Mouse (Mus musculus) forebrain, embryonic 14.5 days (tissue): Measurements from ENCODE around the gene Npw. TPM values are rescaled to one million over a fixed set of nuclear protein-coding genes. Genes with fewer than 3 reads are reported as not detected.

ENCODE experiments used
- ATAC-seq: fragments of 200-750 bp; cut with Nextera tagmentation; 2 replicates; pipeline ENCODE4 v1.8.0; 2017; ENCODE audit warnings: mild to moderate bottlenecking, moderate library complexity
- DNase-seq: peaks from one replicate; pipeline ENCODE4 v3.0.0-alpha.2; 2015; ENCODE audit warnings: low spot score
- H3K27ac ChIP-seq: fragments of 300-500 bp; sonication (generic); 2 replicates; pipeline ENCODE4 v1.5.1; 2014; ENCODE audit warnings: low read depth, mild to moderate bottlenecking, control low read depth, low read length, moderate library complexity
- H3K27me3 ChIP-seq: fragments of 300-500 bp; sonication (generic); replicated peaks from 2 replicates; pipeline ENCODE4 v1.6.1; 2014; ENCODE audit warnings: low read length, control low read depth, mixed read lengths; ENCODE audit not compliant: control insufficient read depth, insufficient read depth
- H3K36me3 ChIP-seq: fragments of 300-500 bp; sonication (generic); 2 replicates; pipeline ENCODE4 v1.6.1; 2014; ENCODE audit warnings: low read length, control low read depth; ENCODE audit not compliant: control insufficient read depth, insufficient read depth
- H3K4me1 ChIP-seq: fragments of 300-500 bp; sonication (generic); 2 replicates; pipeline ENCODE4 v1.6.1; 2014; ENCODE audit warnings: antibody characterized with exemption, low read length, control low read depth; ENCODE audit not compliant: control insufficient read depth, insufficient read depth
- H3K4me2 ChIP-seq: fragments of 300-500 bp; sonication (generic); 2 replicates; pipeline ENCODE4 v1.6.1; 2014; ENCODE audit warnings: mild to moderate bottlenecking, control low read depth, low read length
- H3K4me3 ChIP-seq: fragments of 300-500 bp; sonication (generic); 2 replicates; pipeline ENCODE4 v1.5.1; 2014; ENCODE audit warnings: low read depth, low read length, control low read depth
- H3K9ac ChIP-seq: fragments of 300-500 bp; sonication (generic); 2 replicates; pipeline ENCODE4 v1.6.1; 2014; ENCODE audit warnings: mild to moderate bottlenecking, low read length, control low read depth, moderate library complexity
- H3K9me3 ChIP-seq: fragments of 300-500 bp; sonication (generic); replicated peaks from 2 replicates; pipeline ENCODE4 v1.6.1; 2016; ENCODE audit warnings: low read length, control low read depth, mixed read lengths; ENCODE audit not compliant: control insufficient read depth
- WGBS: fragments of 180-500 bp; shearing (Covaris S2); extraction: QIAGEN DNeasy Blood & Tissue Kit; methylation state at CpG from one replicate; pipeline ENCODE4 v1.1.7; 2014; 5-methylcytosine and 5-hydroxymethylcytosine counted together
- polyA plus RNA-seq: library from polyadenylated mRNA; unstranded; fragments of >200 nt; fragmentation: Nextera tagmentation; extraction: Ambion mirVana; gene quantifications from 2 replicates; pipeline ENCODE4 v1.2.1, GENCODE M21; 2014

The Npw gene
- polyA plus RNA-seq, 1 experiment from 2014 or later = not detected

DNA sequence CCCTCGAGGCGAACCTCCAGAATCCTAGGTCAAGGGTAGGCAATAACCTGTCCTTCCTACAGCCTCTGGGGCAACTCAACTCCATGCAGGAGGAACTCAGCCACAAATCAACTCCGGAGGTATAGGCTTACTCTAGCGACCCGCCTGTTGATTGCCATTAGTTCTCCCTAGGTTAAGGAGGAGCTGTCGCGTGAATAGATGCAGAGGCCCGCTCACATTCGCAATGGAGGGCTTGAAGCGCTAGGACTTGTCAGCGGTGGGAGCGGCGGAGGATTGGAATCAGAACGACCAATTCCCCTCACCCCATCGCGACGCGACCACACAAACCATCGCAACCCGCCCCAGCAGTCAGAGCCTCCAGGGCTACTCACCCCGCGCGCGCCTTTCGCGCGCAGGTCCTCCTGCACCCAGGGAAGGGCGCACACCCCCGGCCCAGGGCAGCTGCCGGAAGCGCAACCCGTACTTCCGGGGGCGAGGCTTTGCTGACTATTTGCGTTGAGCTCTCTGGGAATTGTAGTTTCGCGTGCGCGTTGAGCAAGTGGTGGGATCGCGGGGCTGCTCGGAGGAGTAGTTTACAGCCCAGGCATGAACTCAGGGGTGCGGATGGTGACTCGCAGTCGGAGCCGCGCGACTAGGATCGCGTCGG is 26.0 kb downstream of the Npw start, which contains the start of the genes Tsc2 and Nthl1:
Gene Tsc2 (minus strand): TSS at position 464 of the 646 bp plus-strand sequence.
Gene Nthl1 (plus strand): TSS at position 514 of the 646 bp plus-strand sequence.
- Histone ChIP-seq H3K36me3 (peaks cover 32% of the 10 kb centered on the region), H3K27ac (peak within 1 kb of the TSS; percentile 75; the same call in 1 of the 2 replicates), H3K27me3 (no peaks in the 10 kb centered on the region), H3K4me3 (peak within 1 kb of the TSS; percentile 69), H3K9me3 (no peaks in the 10 kb centered on the region), H3K9ac (peak within 1 kb of the TSS; percentile 76), H3K4me1 (peaks cover 11% of the 10 kb centered on the region; the same call in 1 of the 2 replicates), H3K4me2 (peak within 1 kb of the TSS; percentile 82)
- ATAC-seq (peak; percentile 92), DNase-seq (peak; percentile 95)
- WGBS = 2% methylated on average over 51 of the region's 51 CpGs

DNA sequence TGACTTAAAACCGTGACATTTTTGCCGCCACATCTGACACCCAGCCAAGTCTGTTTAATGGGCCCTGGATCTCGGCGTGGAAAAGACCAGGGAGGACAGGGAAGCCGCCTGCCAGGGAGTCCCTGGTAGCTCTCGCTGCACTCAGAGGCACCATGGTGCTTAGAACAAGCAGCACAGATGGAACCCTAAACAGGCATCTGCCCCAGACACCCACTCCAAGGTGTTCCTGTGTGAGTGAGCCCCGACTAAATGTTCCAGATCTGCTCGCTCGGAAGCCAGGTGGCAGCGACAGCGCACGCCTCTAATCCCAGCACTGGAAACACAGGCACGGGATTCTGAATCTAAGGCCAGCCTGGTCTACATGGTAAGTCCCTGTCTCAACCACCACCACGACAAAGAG is 28.2 kb downstream of the Npw start:
- Histone ChIP-seq H3K9ac (no peak overlapping the region), H3K36me3 (peaks cover 53% of the 10 kb centered on the region), H3K9me3 (no peaks in the 10 kb centered on the region), H3K4me1 (peaks cover 11% of the 10 kb centered on the region; the same call in 1 of the 2 replicates), H3K27ac (no peak overlapping the region), H3K4me2 (no peak overlapping the region), H3K4me3 (no peak overlapping the region), H3K27me3 (no peaks in the 10 kb centered on the region)
- no peak for DNase-seq
- 88% methylated on average over 14 of the region's 14 CpGs for WGBS
- ATAC-seq = no peak

DNA sequence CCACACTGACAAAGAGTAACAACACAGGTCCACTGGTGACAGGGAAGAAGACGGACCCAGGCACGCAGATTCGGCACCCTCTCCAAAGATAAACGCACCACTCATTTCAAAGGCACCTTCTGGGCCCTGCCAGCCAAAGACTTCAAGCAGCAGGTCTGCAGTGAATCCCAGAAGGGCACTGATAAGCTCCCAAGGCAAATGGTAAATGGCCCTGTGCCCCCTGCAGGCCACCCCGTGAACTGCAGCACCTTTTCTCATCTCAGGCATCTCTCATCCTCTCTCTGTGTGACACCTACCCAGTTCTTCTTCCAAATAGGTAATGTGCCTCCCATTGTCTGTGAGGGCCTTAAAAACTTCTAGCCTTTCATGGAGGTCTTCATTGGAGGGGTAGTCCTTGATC is 29.6 kb downstream of the Npw start:
- H3K36me3 ChIP-seq = peaks cover 66% of the 10 kb centered on the region
- WGBS = 49% methylated on average over 5 of the region's 5 CpGs

DNA sequence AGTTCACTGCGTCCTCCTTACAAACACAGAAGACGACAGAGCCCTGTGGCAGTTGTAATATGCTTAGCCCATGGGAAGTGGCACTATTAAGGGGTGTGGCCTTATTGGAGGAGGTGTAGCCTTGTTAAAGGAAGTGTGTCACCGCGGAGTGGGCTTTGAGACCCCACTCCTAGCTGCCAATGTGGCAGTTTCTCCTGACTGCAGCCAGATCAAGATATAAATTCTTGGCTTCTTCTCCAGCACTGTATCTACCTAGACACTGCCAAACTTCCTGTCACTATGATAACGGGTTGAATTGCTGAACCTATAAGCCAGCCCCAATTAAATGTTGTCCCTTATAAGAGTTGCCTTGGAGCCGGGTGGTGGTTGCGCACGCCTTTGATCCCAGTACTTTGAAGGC is 32.8 kb downstream of the Npw start:
- no peak overlapping the region for H3K27ac ChIP-seq
- 93% methylated on average over 8 of the region's 8 CpGs for WGBS
- no peaks in the 10 kb centered on the region for H3K4me1 ChIP-seq
- no peak overlapping the region for H3K4me2 ChIP-seq
- H3K9ac ChIP-seq = no peak overlapping the region
- DNase-seq (no peak), ATAC-seq (no peak)
- no peaks in the 10 kb centered on the region for H3K27me3 ChIP-seq
- no peak overlapping the region for H3K4me3 ChIP-seq
- H3K36me3 ChIP-seq = peaks cover 95% of the 10 kb centered on the region
- H3K9me3 ChIP-seq = no peaks in the 10 kb centered on the region

More for the DNA sequence above, 29.6 kb downstream of the Npw start:
- Histone ChIP-seq H3K9ac (no peak overlapping the region; the same call in 1 of the 2 replicates), H3K9me3 (no peaks in the 10 kb centered on the region), H3K4me3 (no peak overlapping the region), H3K4me2 (no peak overlapping the region), H3K27me3 (no peaks in the 10 kb centered on the region), H3K4me1 (peaks cover 11% of the 10 kb centered on the region; the same call in 1 of the 2 replicates), H3K27ac (no peak overlapping the region)
- ATAC-seq = no peak
- DNase-seq = peak; percentile 67

DNA sequence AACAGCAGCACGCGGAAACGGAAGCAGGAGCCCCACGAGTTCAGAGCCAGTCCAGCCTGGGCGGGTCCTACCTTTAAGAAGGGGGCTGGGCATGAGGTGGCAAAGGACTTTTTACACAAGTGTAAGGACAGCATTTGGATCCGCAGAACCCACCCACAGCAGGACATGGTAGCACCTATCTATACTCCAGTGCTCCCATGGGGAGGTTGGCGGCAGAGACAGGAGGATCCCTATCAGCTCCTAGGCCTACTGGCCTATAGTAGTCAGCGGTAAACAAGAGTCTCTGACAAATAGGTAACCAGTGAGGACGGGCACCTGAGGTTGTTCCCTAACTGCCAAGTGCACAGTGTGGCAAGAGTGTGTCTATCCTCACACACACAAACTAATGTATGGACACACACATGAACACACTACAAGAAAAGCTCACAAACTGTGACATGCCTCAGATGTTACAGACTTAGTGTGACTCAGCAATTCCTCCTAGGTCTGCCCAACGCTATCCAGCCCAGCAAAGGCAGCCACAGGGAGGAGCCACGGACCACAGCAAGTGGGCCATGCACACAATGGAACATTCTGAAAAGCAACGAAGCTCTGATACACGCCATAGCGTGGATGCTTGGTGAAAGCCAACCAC is 40.6 kb downstream of the Npw start:
- no peak overlapping the region for H3K27ac ChIP-seq
- no peak overlapping the region for H3K4me2 ChIP-seq
- peaks cover 89% of the 10 kb centered on the region for H3K36me3 ChIP-seq
- no peak for DNase-seq
- H3K4me3 ChIP-seq = no peak overlapping the region
- H3K9me3 ChIP-seq = no peaks in the 10 kb centered on the region
- no peak for ATAC-seq
- WGBS = 88% methylated on average over 14 of the region's 14 CpGs
- H3K4me1 ChIP-seq = no peaks in the 10 kb centered on the region
- no peak overlapping the region for H3K9ac ChIP-seq
- H3K27me3 ChIP-seq = no peaks in the 10 kb centered on the region

DNA sequence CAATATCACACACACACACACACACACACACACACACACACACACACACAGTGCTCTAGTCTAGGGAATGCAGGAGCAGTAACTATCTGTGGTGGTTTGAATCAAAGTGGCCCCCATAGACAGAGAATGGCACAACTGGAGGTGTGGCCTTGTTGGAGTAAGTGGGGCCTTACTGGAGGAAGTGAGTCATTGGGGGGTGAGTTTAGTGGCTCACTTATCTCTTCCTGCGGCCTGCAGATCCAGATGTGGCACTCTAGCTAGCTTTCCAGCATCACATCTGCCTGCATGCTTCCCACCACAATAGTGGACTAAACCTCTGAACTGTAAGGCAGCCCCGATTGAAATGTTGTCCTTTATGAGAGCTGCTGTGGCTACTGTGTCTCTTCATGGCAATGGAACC is 47.5 kb downstream of the Npw start:
- Histone ChIP-seq H3K4me2 (no peak overlapping the region), H3K4me1 (no peaks in the 10 kb centered on the region), H3K9ac (no peak overlapping the region), H3K9me3 (no peaks in the 10 kb centered on the region), H3K36me3 (peaks cover 68% of the 10 kb centered on the region), H3K4me3 (no peak overlapping the region), H3K27ac (no peak overlapping the region), H3K27me3 (no peaks in the 10 kb centered on the region)
- no peak for DNase-seq
- no peak for ATAC-seq
- 92% methylated on average over 2 of the region's 2 CpGs for WGBS

DNA sequence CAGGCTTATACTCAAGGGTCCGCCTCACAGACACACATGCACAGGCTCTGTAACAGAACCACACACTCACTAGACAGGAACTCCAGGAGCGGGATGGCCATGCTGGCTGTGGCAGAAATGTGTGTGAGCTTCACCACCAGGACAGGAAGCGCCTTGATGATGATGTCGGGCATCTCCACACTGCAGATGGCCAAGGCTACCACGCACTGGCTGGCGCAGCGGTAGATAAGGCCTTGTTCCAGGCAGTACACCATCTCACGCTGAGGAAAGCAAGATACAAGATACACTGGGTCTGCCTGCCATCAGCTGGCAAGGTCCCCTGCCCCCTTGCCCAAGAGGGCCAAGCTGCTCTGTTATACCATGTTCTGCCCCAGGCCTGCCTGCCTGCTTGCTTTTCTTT is 49.4 kb downstream of the Npw start:
- ATAC-seq = no peak
- Histone ChIP-seq H3K4me1 (no peaks in the 10 kb centered on the region), H3K4me3 (no peak overlapping the region), H3K4me2 (no peak overlapping the region), H3K27ac (no peak overlapping the region), H3K27me3 (no peaks in the 10 kb centered on the region), H3K36me3 (peaks cover 68% of the 10 kb centered on the region), H3K9ac (no peak overlapping the region), H3K9me3 (no peaks in the 10 kb centered on the region)
- DNase-seq = no peak
- 96% methylated on average over 8 of the region's 8 CpGs for WGBS

DNA sequence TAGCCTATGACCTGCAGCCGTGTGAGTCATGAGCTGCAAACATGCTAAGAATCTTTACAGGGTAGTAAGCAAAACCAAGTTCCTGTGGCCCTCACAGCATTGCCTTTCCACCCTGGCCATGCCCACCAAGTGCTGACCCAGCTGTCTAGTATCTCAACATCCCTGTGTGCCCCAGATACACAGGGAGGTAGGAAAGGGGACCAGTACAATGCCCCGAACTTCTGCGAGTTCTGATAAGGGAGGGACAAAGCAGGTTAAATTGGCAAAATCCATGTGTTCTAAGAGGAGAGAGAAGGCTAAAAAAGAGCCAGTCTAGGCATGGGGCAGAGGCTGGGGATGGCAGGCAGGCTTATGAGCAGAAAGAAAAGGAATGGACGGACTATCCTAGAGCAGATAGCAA is 49.9 kb downstream of the Npw start:
- no peak overlapping the region for H3K4me2 ChIP-seq
- H3K27me3 ChIP-seq = no peaks in the 10 kb centered on the region
- H3K4me1 ChIP-seq = no peaks in the 10 kb centered on the region
- no peak for DNase-seq
- WGBS = 92% methylated on average over 4 of the region's 4 CpGs
- H3K27ac ChIP-seq = no peak overlapping the region
- peaks cover 66% of the 10 kb centered on the region for H3K36me3 ChIP-seq
- no peaks in the 10 kb centered on the region for H3K9me3 ChIP-seq
- no peak for ATAC-seq
- H3K4me3 ChIP-seq = no peak overlapping the region
- H3K9ac ChIP-seq = no peak overlapping the region
